Mouse (Mus musculus) monocyte, adult 2 months (primary cell): ENCODE results near the gene AC140267.1.
A peak's percentile ranks its signal among the peaks of the same experiment; 100 is the strongest.

Experiments used
- DNase-seq, 2 experiments: peaks; one replicate each; pipeline ENCODE4 v3.0.0; 2022; ENCODE audit warnings: low spot score in 2 of 2, low read depth in 1 of 2

Gene AC140267.1

GRCm38 (mm10) chr15:80261100-80261499 is 25.5 kb downstream of the AC140267.1 start:
- DNase-seq: no peak

GRCm38 (mm10) chr15:80263610-80264575 is 28.3 kb downstream of the AC140267.1 start, which contains the start of gene Rps19bp1:
TSS of gene Rps19bp1 (minus strand) at chr15:80264315.
- DNase-seq: peak; percentile 58 to 76

DNA sequence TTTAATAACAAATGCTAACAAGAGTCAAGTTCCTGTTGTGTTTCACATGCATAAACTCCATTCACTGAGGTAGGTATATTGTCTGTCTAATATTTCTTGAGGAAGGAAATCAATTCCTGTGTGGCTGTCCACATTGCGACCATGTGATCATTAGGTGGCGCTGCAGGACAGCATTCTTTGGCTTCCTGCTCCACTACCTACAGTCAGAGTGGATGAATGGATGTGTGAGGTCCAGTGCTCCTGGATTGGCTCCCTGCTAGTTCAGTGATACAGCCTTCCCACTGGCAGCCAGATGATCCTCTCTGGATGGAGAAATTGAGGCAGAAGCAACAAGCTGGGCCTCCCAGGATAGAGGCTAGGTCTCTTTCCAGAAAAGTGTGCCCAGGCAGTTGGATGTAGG is 30.6 kb downstream of the AC140267.1 start:
- peak in 1 of 2 experiments; percentile 61 for DNase-seq

- DNase-seq: no peak
These were observed 36.3 kb downstream of the AC140267.1 start for GRCm38 (mm10) chr15:80271858-80272396.

DNA sequence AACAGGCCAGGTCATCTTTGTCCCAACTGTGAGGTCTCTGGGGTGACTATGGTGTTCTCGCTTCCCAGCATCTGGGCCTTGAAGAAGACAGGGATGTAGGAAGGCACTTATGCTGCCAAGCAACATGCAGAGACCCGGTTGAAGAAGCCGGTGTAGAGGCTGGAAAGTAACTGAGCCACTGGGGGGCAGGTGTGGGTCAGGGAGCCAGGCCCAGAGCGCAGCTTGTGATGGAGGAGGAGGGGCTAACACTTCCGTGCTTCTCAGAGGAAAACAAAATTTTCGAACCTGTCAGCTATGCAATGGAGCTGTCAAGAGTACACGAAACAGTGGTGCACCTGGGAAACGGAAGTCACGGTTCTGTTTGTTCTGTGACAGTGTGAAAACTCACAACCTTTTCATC is 41.5 kb downstream of the AC140267.1 start:
- no peak for DNase-seq

DNA sequence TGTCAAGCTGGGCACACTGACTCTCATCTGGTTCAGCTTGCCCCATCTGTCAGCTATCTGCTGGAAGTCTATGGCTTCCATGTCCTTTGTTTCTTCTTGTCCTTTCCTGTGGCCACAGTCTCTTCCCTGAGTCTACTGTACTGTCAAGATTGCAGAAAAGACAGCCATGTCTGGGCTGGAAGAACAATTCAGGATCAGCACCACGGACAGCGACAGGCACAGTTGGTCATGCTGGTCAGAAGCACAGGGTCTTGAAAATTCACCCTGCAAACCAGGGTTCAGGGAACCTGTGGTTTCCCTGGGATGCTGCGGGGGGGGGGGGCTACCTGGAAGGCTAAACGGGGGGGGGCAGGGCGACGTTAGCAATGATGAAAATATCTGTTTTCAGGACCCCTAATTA is 42.0 kb downstream of the AC140267.1 start:
- DNase-seq: no peak

GRCm38 (mm10) chr15:80278121-80278759 is 42.6 kb downstream of the AC140267.1 start:
- no peak for DNase-seq

DNA sequence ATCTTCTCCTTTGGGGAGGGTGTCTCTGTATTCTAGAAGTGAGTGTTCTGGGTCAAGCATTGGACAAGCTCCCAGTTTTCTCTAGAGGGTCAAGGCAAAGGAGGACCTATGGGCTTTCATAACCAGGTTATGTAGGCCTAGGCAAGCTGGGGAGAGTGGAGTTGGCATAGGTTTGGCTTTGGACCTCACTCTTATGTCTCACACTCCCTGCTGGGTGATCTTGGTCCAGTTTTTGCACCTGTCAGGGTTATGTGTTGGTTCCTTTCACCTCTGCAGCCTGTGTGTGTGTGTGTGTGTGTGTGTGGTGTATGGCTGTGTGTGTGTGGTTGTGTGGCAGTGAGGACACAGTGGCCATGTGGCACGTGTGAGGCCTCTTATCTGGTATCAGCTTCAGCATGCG is 43.4 kb downstream of the AC140267.1 start:
- no peak for DNase-seq

DNA sequence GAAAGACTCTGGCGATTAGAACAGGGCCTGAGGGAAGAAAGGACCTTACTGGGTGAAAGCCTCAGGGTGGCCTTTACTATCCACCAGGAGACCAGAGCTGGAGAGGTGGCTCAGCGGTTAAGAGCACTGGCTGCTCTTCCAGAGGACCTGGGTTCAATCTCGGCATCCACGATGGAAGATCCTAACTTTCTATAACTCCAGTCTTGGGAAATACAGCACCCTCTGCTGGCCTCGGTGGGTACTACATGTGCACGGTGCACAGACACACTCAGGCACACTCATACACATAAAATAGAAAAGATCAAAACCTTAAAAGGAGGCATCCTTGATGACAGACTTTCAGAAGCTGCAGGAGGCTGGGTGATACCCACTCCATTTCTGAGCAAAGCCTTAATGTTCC is 45.0 kb downstream of the AC140267.1 start:
- DNase-seq: no peak
